Mouse (Mus musculus) thymus, postnatal 10 days (tissue): Measurements from ENCODE around the gene Sema3g.

ENCODE experiments used
- DNase-seq, 2 experiments: peaks; one replicate each; pipeline ENCODE4 v3.0.0; 2021; ENCODE audit warnings: low spot score in 2 of 2

Gene Sema3g

GRCm38 (mm10) chr14:31232404-31233069, 14.9 kb downstream of the Sema3g start:
- DNase-seq, result no peak

DNA sequence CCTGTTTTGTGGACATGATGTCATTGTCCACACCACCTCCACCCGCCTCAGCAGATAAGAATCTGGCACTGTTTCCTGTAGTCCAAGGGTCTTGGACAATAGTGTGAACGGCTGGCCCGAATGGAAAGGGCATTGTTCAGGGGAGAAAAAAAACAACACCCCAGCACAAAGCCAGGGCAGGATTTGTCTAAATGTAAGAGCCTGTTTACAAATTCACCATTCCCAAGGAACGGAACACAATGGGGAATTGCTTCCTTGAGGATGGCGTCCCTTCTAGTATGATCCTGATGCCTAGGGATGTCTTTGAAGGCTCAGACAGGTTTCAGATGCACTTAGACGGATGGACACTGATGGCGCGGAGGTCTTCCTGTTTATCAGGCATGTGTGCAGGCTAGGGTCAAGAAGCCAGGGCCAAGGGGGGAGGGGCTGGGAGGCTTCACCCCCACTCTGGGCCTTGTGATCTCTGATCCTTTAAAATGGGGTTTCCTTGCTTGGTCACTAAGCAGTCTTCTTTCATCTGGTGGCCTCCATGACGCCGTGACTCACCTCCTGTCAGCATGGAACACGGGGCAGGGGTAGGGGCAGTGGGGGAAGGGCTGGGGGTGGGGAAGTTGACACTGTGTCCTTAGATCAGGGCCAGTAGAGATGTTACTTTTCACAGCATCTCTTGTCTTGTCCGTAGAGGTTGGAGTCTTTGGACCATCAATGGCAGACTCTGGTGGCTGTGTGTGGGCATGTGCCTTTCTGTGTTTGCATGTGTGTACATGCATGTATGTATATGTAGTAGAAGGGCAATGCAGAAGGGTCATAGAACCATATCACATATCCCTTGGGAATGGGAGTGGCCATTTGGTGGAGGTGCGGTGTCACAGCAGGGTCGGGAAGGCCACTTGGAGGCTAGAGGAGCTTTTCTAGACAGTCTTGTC, 15.7 kb downstream of the Sema3g start:
- DNase-seq, result no peak

DNA sequence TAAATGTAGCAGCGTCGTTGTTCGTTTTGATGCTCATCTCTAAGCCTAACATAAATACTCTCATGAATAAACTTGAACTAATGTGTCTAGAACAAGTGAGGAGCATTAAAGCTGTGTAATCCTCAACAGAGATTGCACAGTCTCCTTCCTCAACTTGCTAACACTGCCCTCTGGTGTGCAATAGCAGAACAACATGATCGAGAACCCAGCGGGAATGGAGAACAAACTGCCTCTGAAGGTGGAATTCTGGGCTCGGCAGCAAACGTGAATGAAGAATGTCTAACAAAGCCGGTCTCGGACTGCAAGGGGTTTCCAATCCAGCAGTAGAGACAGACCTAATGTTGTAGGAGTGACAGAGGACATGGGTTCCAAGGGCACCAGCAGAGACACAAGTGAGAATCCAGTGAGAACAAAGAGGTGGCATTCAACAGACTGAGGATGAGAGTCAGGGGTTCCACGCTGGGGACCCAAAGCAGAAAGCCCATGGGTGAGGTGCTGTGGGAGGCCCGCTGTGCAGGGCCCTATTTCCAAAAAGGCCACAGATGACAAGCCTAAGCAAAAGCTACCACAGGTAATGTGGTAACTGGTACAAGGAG, 16.4 kb downstream of the Sema3g start:
- DNase-seq, result peak; percentile 27 to 74

- no peak for DNase-seq
Measured at GRCm38 (mm10) chr14:31237101-31237882, 19.6 kb downstream of the Sema3g start.

DNA sequence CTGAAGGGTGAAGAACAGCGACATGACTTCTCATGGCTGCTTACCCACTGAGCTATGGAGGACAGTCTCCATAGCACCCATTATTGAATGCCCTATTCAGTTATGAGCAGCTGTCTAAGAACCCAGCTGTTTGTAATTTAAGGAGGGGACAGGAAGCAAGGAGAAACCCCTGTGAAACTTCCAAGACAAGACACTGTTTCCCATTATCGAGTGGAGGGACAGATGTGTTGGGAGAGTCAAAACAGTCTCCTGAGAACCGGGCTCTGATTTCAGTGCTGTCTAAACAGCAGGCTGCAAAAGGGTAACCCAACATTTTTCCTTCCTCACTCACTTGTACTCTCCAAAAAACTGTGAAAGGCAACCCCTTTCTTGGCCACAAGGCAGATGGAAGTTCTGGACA, 22.9 kb downstream of the Sema3g start:
- DNase-seq, result no peak

DNA sequence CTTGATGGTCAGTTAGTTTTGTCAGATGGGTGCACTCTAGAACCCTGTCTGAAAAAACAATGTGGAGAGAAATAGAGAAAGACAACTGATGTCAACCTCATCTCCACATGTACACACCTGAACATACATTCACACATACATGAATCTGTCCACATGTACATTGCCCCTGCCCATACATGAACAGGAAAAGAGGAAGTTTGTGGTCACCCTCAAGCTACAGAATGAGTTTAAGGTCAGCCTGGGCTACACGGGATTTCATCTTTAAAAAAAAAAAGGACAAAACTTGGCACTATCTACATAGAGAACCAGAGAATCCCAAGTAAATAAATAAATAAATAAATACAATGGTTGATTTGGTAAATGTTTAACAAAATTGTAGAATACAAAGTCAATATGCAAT, 27.1 kb downstream of the Sema3g start:
- no peak for DNase-seq

- DNase-seq, result no peak
Measured at GRCm38 (mm10) chr14:31245946-31246345, 28.3 kb downstream of the Sema3g start.

GRCm38 (mm10) chr14:31248396-31248795, 30.7 kb downstream of the Sema3g start:
- DNase-seq, result no peak

DNA sequence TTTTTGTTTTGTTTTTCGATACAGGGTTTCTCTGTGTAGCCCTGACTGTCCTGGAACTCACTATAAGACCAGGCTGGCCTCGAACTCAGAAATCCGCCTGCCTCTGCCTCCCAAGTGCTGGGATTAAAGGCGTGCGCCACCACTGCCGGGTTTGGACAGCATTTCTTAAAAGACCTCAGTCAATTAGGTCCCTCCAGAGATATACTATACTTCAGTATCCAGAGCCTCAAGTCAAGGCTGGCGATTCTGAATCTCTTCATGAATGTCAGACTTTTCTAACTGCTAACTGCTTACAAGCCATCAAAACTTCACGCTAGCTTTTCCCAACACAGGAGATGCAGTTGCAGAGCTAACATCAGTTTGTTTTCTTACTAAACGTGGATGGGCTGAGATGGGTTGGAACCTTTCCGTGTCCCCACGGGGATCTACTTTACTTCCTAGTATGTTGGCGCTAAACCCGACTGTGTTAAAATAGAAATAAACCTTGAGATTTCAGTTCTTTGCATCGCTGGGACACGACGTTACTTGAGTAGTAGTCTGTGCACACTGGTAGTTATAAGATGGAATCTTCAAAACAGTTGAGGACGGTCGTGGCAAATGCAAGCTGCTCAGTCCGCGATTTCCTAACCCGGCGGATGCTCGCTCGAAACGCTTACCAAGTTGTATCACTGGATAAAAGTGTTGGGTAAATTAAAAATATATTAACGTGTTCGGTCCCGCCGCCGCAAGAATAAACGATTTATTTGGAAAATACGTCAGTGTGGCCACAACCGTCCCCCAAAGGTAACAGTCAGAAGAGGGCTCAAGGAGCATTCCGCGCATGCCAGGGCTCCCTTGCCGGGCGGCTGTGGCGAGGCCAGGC, 32.8 kb downstream of the Sema3g start:
- DNase-seq, result no peak

DNA sequence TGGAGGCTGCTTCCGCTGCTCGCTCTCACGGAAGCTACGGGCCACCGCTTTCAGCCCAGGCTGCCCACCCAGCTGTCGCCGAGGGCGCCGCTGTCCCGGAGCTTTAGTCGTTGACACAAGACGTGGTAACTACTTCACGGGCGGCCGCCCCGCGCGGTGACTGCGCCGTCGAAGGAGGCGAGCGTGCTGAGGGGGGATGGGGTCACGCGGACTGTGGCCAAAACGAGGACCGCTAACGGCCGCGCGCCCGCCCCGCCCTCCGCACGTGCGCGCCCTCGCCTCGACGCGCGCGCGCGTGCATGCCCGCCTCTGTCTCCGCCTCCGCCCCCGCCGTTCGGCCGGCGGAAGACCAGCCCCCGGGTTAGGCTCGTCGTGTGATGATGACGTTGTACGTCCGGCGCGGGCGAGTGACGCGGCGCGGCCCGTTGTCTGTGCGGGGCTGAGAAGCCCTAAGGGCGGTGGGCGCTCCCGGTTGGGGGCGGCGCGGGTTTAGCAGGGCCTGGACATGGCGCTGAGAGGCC, 33.5 kb downstream of the Sema3g start, which contains the start of the genes Phf7 and Bap1:
TSS of gene Phf7 (minus strand) at position 234 of the 521 bp plus-strand sequence.
TSS of gene Bap1 (plus strand) at position 367 of the 521 bp plus-strand sequence.
- DNase-seq, result peak; percentile 94 to 97

DNA sequence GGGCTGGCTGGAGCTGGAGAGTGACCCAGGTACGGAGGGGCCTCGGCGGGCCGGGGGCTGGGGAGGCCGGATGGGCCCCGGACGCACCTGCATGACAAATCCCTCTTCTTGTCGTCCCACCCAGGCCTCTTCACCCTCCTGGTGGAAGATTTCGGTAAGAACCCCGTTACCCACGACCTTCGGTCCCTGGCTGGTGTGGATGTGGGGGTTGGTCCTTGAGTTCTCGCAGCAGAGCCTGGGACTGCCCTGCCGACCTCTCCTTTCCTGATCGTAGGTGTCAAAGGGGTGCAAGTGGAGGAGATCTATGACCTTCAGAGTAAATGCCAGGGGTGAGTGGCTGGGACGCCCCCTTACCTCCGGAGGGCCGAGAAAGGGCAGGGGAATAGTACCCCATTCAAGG, 34.0 kb downstream of the Sema3g start:
- no peak for DNase-seq

- no peak for DNase-seq
Measured at GRCm38 (mm10) chr14:31252091-31252490, 34.4 kb downstream of the Sema3g start.

- no peak for DNase-seq
Measured at GRCm38 (mm10) chr14:31258476-31259050, 40.9 kb downstream of the Sema3g start.

DNA sequence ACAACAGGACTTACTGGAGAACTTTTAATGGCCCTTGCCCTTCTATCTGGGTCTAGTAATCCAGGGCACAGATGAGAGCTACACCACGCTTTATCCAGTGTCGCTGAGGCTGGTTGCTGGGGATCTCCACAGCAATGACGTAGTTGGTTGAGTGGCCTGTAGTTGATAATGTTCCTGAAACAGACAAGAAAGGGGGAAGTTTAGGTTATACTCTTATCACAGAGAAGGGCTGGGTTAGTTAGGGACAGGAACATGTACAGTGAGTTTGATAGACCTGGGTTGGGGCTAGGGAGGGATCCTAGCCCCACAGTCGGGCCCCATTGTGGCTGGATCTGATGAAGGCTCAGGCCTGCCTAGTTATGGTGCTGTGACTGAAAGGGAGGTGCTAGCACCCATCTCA, 42.7 kb downstream of the Sema3g start:
- no peak for DNase-seq

DNA sequence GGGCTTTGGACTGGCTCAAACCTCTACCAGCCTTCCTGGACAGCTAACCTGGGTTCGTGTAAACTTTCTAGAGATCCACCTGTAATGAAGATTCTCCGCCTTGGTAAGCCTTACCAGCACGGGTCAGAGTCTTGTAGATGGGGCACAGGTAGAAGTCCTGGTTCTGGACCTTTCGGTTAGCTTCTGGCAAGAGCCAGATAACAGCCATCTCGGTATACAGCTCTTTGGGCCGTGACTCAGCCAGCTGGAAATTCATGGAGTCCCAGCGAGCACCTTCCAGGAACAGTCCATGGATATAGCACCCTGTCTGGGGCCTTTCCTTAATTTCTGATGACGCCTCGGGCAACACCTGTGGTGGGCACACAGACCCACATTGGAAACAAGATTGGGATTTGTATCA, 43.3 kb downstream of the Sema3g start:
- no peak for DNase-seq

GRCm38 (mm10) chr14:31267649-31268048, 50.0 kb downstream of the Sema3g start:
- DNase-seq, result no peak

DNA sequence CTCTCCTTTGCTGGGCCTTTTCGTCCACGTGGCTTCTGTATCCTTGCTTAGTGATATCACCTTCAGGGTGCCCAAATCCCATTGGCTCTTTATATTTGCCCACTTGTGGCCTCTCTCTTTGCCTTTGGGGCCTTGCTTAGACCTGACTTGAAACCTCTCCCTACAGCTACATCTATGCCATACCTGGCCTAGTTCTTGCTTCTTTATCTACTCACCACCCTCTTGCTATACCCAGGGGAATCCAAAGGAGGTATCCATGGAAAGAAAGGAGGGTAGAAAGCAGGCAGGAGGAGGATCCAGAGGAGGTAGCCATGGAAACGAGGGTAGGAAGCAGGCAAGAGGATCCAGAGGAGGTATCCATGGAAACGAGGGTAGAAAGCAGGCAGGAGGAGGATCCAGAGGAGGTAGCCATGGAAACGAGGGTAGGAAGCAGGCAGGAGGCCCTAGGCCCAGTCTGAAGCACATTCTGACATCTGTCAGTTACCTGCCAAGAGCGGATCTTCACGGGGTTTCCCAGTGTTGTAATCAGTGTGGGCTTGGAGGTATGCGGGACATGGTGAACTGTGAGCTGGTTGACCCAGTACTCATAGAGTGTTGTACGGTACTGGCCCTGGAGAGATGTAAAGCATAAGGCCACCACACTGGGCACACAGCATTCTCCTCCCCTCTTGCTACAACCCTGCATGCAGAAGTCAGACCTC, 50.8 kb downstream of the Sema3g start:
- DNase-seq, result no peak

- no peak for DNase-seq
Measured at GRCm38 (mm10) chr14:31269456-31270100, 51.9 kb downstream of the Sema3g start.

DNA sequence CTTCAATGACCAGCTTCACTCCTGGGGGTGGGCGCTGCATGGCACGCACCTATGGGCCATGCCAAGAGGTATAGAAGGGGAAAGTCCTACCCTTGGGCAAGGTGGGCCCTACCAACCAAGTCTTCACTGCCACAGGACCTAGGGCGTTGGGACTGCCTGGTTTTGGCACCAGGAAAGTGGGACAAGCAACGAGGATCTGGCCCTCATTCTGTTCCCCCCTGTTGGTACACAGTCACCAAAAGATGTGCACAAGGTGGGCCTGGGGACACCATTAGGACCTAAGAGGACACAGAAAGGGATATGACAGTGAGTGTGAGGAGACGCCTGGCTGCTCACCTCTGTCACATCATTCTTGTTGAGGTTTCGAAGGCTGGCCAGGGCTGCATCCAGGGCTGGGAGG, 53.5 kb downstream of the Sema3g start:
- DNase-seq, result no peak
